Mouse (Mus musculus): Measurements from ENCODE around the gene Tram2. TPM values are rescaled to one million over a fixed set of nuclear protein-coding genes. Genes with fewer than 3 reads are reported as not detected.

Gene Tram2
- polyA plus RNA-seq, 1 experiment from 2014 or later, result 4.3 TPM

- WGBS, result 23% methylated on average over 8 of the region's 8 CpGs
- no peak overlapping the region for H3K4me2 ChIP-seq (replicated peaks; ENCODE audit: low read depth)
- H3K36me3 ChIP-seq (ENCODE audit: control insufficient read depth, insufficient read depth), result peaks cover 15% of the 10 kb centered on the region; the same call in 1 of the 2 replicates
- no peak overlapping the region for H3K27ac ChIP-seq (ENCODE audit: low read depth, low read length)
- H3K27me3 ChIP-seq (replicated peaks; ENCODE audit: control insufficient read depth, insufficient read depth, low read length), result no peaks in the 10 kb centered on the region
- no peak overlapping the region for H3K9ac ChIP-seq (ENCODE audit: low read depth, low read length)
- ATAC-seq, result peak; percentile 90
- H3K9me3 ChIP-seq (ENCODE audit: control insufficient read depth), result no peaks in the 10 kb centered on the region
- H3K4me1 ChIP-seq (replicated peaks; ENCODE audit: control insufficient read depth, insufficient read depth, low read length), result 0 out of 2 replicates have a peak, but pooled peaks cover 3% of the 10 kb centered on the region
- no peak overlapping the region for H3K4me3 ChIP-seq (ENCODE audit: low read depth, low read length)
- TF ChIP-seq CTCF (IDR thresholded peaks at IDR 0.05; ENCODE audit: low read depth), result no peak
Observed at GRCm38 (mm10) chr1:21014463-21014862, 64.6 kb downstream of the Tram2 start.

GRCm38 (mm10) chr1:21010282-21010800 is 68.7 kb downstream of the Tram2 start:
- no peak for TF ChIP-seq CTCF (IDR thresholded peaks at IDR 0.05; ENCODE audit: low read depth)
- Histone ChIP-seq H3K9ac (ENCODE audit: low read depth, low read length) (no peak overlapping the region), H3K27ac (ENCODE audit: low read depth, low read length) (no peak overlapping the region), H3K27me3 (replicated peaks; ENCODE audit: control insufficient read depth, insufficient read depth, low read length) (no peaks in the 10 kb centered on the region), H3K4me3 (ENCODE audit: low read depth, low read length) (no peak overlapping the region), H3K4me1 (replicated peaks; ENCODE audit: control insufficient read depth, insufficient read depth, low read length) (0 out of 2 replicates have a peak, but pooled peaks cover 3% of the 10 kb centered on the region), H3K36me3 (ENCODE audit: control insufficient read depth, insufficient read depth) (peaks cover 16% of the 10 kb centered on the region; the same call in 1 of the 2 replicates), H3K4me2 (replicated peaks; ENCODE audit: low read depth) (no peak overlapping the region), H3K9me3 (ENCODE audit: control insufficient read depth) (no peaks in the 10 kb centered on the region)
- WGBS, result 73% methylated on average over 6 of the region's 6 CpGs
- no peak for ATAC-seq

GRCm38 (mm10) chr1:21008891-21009290 is 70.1 kb downstream of the Tram2 start:
- H3K9me3 ChIP-seq (ENCODE audit: control insufficient read depth), result no peaks in the 10 kb centered on the region
- H3K36me3 ChIP-seq (ENCODE audit: control insufficient read depth, insufficient read depth), result peaks cover 26% of the 10 kb centered on the region; the same call in 1 of the 2 replicates
- ATAC-seq, result no peak

GRCm38 (mm10) chr1:21007941-21008701 is 70.9 kb downstream of the Tram2 start:
- TF ChIP-seq CTCF (IDR thresholded peaks at IDR 0.05; ENCODE audit: low read depth), result no peak
- no peaks in the 10 kb centered on the region for H3K9me3 ChIP-seq (ENCODE audit: control insufficient read depth)
- no peak for ATAC-seq
- no peak overlapping the region for H3K27ac ChIP-seq (ENCODE audit: low read depth, low read length)
- no peaks in the 10 kb centered on the region for H3K4me1 ChIP-seq (replicated peaks; ENCODE audit: control insufficient read depth, insufficient read depth, low read length)
- peaks cover 26% of the 10 kb centered on the region; the same call in 1 of the 2 replicates for H3K36me3 ChIP-seq (ENCODE audit: control insufficient read depth, insufficient read depth)
- H3K9ac ChIP-seq (ENCODE audit: low read depth, low read length), result no peak overlapping the region
- no peak overlapping the region for H3K4me3 ChIP-seq (ENCODE audit: low read depth, low read length)
- WGBS, result 63% methylated on average over 7 of the region's 7 CpGs
- H3K4me2 ChIP-seq (replicated peaks; ENCODE audit: low read depth), result no peak overlapping the region
- H3K27me3 ChIP-seq (replicated peaks; ENCODE audit: control insufficient read depth, insufficient read depth, low read length), result no peaks in the 10 kb centered on the region

More at GRCm38 (mm10) chr1:21008891-21009290, 70.1 kb downstream of the Tram2 start:
- TF ChIP-seq CTCF (IDR thresholded peaks at IDR 0.05; ENCODE audit: low read depth), result 0 out of 2 replicates have a peak, but pooled peaks have one; percentile 5
- Histone ChIP-seq H3K27ac (ENCODE audit: low read depth, low read length) (peak overlapping the region; percentile 50; the same call in 1 of the 2 replicates), H3K9ac (ENCODE audit: low read depth, low read length) (no peak overlapping the region), H3K4me2 (replicated peaks; ENCODE audit: low read depth) (no peak overlapping the region), H3K4me1 (replicated peaks; ENCODE audit: control insufficient read depth, insufficient read depth, low read length) (no peaks in the 10 kb centered on the region), H3K4me3 (ENCODE audit: low read depth, low read length) (no peak overlapping the region), H3K27me3 (replicated peaks; ENCODE audit: control insufficient read depth, insufficient read depth, low read length) (no peaks in the 10 kb centered on the region)
- WGBS, result 60% methylated on average over 4 of the region's 4 CpGs

GRCm38 (mm10) chr1:21006775-21007174 is 72.3 kb downstream of the Tram2 start:
- H3K4me2 ChIP-seq (replicated peaks; ENCODE audit: low read depth), result no peak overlapping the region
- no peak overlapping the region for H3K4me3 ChIP-seq (ENCODE audit: low read depth, low read length)
- no peak for TF ChIP-seq CTCF (IDR thresholded peaks at IDR 0.05; ENCODE audit: low read depth)
- H3K27me3 ChIP-seq (replicated peaks; ENCODE audit: control insufficient read depth, insufficient read depth, low read length), result no peaks in the 10 kb centered on the region
- no peak overlapping the region for H3K9ac ChIP-seq (ENCODE audit: low read depth, low read length)
- no peak for ATAC-seq
- H3K27ac ChIP-seq (ENCODE audit: low read depth, low read length), result no peak overlapping the region
- WGBS, result 76% methylated on average over 5 of the region's 5 CpGs
- no peaks in the 10 kb centered on the region for H3K9me3 ChIP-seq (ENCODE audit: control insufficient read depth)
- peaks cover 21% of the 10 kb centered on the region; the same call in 1 of the 2 replicates for H3K36me3 ChIP-seq (ENCODE audit: control insufficient read depth, insufficient read depth)
- no peaks in the 10 kb centered on the region for H3K4me1 ChIP-seq (replicated peaks; ENCODE audit: control insufficient read depth, insufficient read depth, low read length)

- Histone ChIP-seq H3K4me3 (ENCODE audit: low read depth, low read length) (no peak overlapping the region), H3K9me3 (ENCODE audit: control insufficient read depth) (no peaks in the 10 kb centered on the region), H3K4me2 (replicated peaks; ENCODE audit: low read depth) (no peak overlapping the region), H3K27ac (ENCODE audit: low read depth, low read length) (no peak overlapping the region), H3K4me1 (replicated peaks; ENCODE audit: control insufficient read depth, insufficient read depth, low read length) (no peaks in the 10 kb centered on the region), H3K9ac (ENCODE audit: low read depth, low read length) (no peak overlapping the region), H3K27me3 (replicated peaks; ENCODE audit: control insufficient read depth, insufficient read depth, low read length) (no peaks in the 10 kb centered on the region), H3K36me3 (ENCODE audit: control insufficient read depth, insufficient read depth) (peaks cover 18% of the 10 kb centered on the region; the same call in 1 of the 2 replicates)
- 77% methylated on average over 8 of the region's 8 CpGs for WGBS
- TF ChIP-seq CTCF (IDR thresholded peaks at IDR 0.05; ENCODE audit: low read depth), result no peak
- ATAC-seq, result no peak
Observed at GRCm38 (mm10) chr1:21004596-21004995, 74.4 kb downstream of the Tram2 start.
